Mouse (Mus musculus) heart, embryonic 13.5 days (tissue): Measurements from ENCODE around the gene Plekhm2. TPM values are rescaled to one million over a fixed set of nuclear protein-coding genes. Genes with fewer than 3 reads are reported as not detected.
A peak's percentile ranks its signal among the peaks of the same experiment; 100 is the strongest.

Experiments used
- ATAC-seq: fragments of 200-750 bp; cut with Nextera tagmentation; 2 replicates; pipeline ENCODE4 v1.8.0; 2017; ENCODE audit warnings: moderate TSS enrichment; ENCODE audit not compliant: insufficient number of reproducible peaks, low FRiP score, low TSS enrichment; ENCODE audit errors: extremely low read depth
- H3K27ac ChIP-seq: fragments of 300-500 bp; sonication (generic); replicated peaks from 2 replicates; pipeline ENCODE4 v1.5.1; 2015; ENCODE audit warnings: moderate library complexity, mild to moderate bottlenecking, inconsistent platforms
- H3K27me3 ChIP-seq: fragments of 300-500 bp; sonication (generic); replicated peaks from 2 replicates; pipeline ENCODE4 v1.6.1; 2015; ENCODE audit warnings: mild to moderate bottlenecking, inconsistent platforms
- H3K36me3 ChIP-seq: fragments of 300-500 bp; sonication (generic); 2 replicates; pipeline ENCODE4 v1.6.1; 2015; ENCODE audit warnings: mild to moderate bottlenecking, inconsistent platforms
- H3K4me1 ChIP-seq: fragments of 300-500 bp; sonication (generic); 2 replicates; pipeline ENCODE4 v1.6.1; 2015; ENCODE audit warnings: inconsistent platforms
- H3K4me2 ChIP-seq: fragments of 300-500 bp; sonication (generic); 2 replicates; pipeline ENCODE4 v1.6.1; 2015; ENCODE audit warnings: inconsistent platforms, mild to moderate bottlenecking, moderate library complexity
- H3K4me3 ChIP-seq: fragments of 300-500 bp; sonication (generic); 2 replicates; pipeline ENCODE4 v1.5.1; 2015; ENCODE audit warnings: moderate library complexity, mild to moderate bottlenecking, inconsistent platforms
- H3K9ac ChIP-seq: fragments of 300-500 bp; sonication (generic); 2 replicates; pipeline ENCODE4 v1.6.1; 2015; ENCODE audit warnings: inconsistent platforms, mild to moderate bottlenecking, moderate library complexity
- H3K9me3 ChIP-seq: fragments of 300-500 bp; sonication (generic); 2 replicates; pipeline ENCODE4 v1.6.1; 2016; ENCODE audit warnings: inconsistent platforms
- WGBS: fragments of 180-500 bp; shearing (Covaris S2); methylation state at CpG from one replicate; pipeline ENCODE4 v1.1.7; 2015; ENCODE audit warnings: mixed read lengths; 5-methylcytosine and 5-hydroxymethylcytosine counted together
- polyA plus RNA-seq: library from polyadenylated mRNA; unstranded; fragments of >200 nt; fragmentation: Nextera tagmentation; extraction: Ambion mirVana; gene quantifications from 2 replicates; pipeline ENCODE4 v1.2.1, GENCODE M21; 2015

Gene Plekhm2
- polyA plus RNA-seq, 1 experiment from 2014 or later = 4.9 TPM

- ATAC-seq = no peak
- 86% methylated on average over 11 of the region's 11 CpGs for WGBS
- Histone ChIP-seq H3K4me2 (no peak overlapping the region), H3K27ac (no peak overlapping the region), H3K9me3 (no peaks in the 10 kb centered on the region), H3K27me3 (no peaks in the 10 kb centered on the region), H3K9ac (no peak overlapping the region), H3K4me3 (no peak overlapping the region), H3K4me1 (peaks cover 15% of the 10 kb centered on the region), H3K36me3 (peaks cover 99% of the 10 kb centered on the region)
Observed at GRCm38 (mm10) chr4:141630021-141630420, 34.7 kb downstream of the Plekhm2 start.

- H3K4me2 ChIP-seq = no peak overlapping the region
- H3K4me3 ChIP-seq = no peak overlapping the region
- H3K27me3 ChIP-seq = no peaks in the 10 kb centered on the region
- H3K27ac ChIP-seq = no peak overlapping the region
- no peaks in the 10 kb centered on the region for H3K9me3 ChIP-seq
- ATAC-seq = no peak
- no peak overlapping the region; the same call in 1 of the 2 replicates for H3K9ac ChIP-seq
- peaks cover 18% of the 10 kb centered on the region for H3K4me1 ChIP-seq
- WGBS = 68% methylated on average over 14 of the region's 14 CpGs
- H3K36me3 ChIP-seq = peaks cover 97% of the 10 kb centered on the region
Observed at GRCm38 (mm10) chr4:141628661-141629060, 36.0 kb downstream of the Plekhm2 start.

- Histone ChIP-seq H3K4me1 (peaks cover 25% of the 10 kb centered on the region), H3K9me3 (no peaks in the 10 kb centered on the region), H3K27me3 (no peaks in the 10 kb centered on the region), H3K36me3 (peaks cover 86% of the 10 kb centered on the region), H3K9ac (no peak overlapping the region), H3K27ac (peak overlapping the region; percentile 32; the same call in 1 of the 2 replicates), H3K4me3 (no peak overlapping the region), H3K4me2 (no peak overlapping the region)
- whole genome bisulfite sequencing = 60% methylated on average over 5 of the region's 5 CpGs
- ATAC-seq = no peak
Observed at GRCm38 (mm10) chr4:141627502-141627901, 37.2 kb downstream of the Plekhm2 start.

GRCm38 (mm10) chr4:141625774-141626550 is 38.7 kb downstream of the Plekhm2 start:
- no peak for ATAC-seq
- H3K27me3 ChIP-seq = no peaks in the 10 kb centered on the region
- H3K9me3 ChIP-seq = no peaks in the 10 kb centered on the region
- no peak overlapping the region for H3K4me3 ChIP-seq
- peaks cover 25% of the 10 kb centered on the region for H3K4me1 ChIP-seq
- no peak overlapping the region for H3K4me2 ChIP-seq
- H3K27ac ChIP-seq = no peak overlapping the region
- 85% methylated on average over 16 of the region's 16 CpGs for WGBS
- H3K9ac ChIP-seq = no peak overlapping the region
- peaks cover 71% of the 10 kb centered on the region for H3K36me3 ChIP-seq

- no peak for ATAC-seq
- Histone ChIP-seq H3K9me3 (no peaks in the 10 kb centered on the region), H3K36me3 (peaks cover 63% of the 10 kb centered on the region)
Observed at GRCm38 (mm10) chr4:141624983-141625773, 39.5 kb downstream of the Plekhm2 start.

GRCm38 (mm10) chr4:141624134-141624533 is 40.6 kb downstream of the Plekhm2 start:
- WGBS = 86% methylated on average over 8 of the region's 8 CpGs
- ATAC-seq = no peak
- Histone ChIP-seq H3K9me3 (no peaks in the 10 kb centered on the region), H3K4me2 (no peak overlapping the region), H3K36me3 (peaks cover 53% of the 10 kb centered on the region), H3K4me1 (peaks cover 25% of the 10 kb centered on the region), H3K9ac (no peak overlapping the region), H3K27ac (peak overlapping the region; percentile 65), H3K27me3 (no peaks in the 10 kb centered on the region), H3K4me3 (no peak overlapping the region)

More at GRCm38 (mm10) chr4:141624983-141625773, 39.5 kb downstream of the Plekhm2 start:
- Histone ChIP-seq H3K9ac (no peak overlapping the region), H3K27ac (no peak overlapping the region), H3K4me3 (no peak overlapping the region), H3K4me2 (no peak overlapping the region), H3K27me3 (no peaks in the 10 kb centered on the region), H3K4me1 (peaks cover 25% of the 10 kb centered on the region)
- WGBS = 73% methylated on average over 19 of the region's 19 CpGs

GRCm38 (mm10) chr4:141623666-141624065 is 41.0 kb downstream of the Plekhm2 start, which contains the start of gene Slc25a34:
TSS of gene Slc25a34 (minus strand) at chr4:141623821.
- Histone ChIP-seq H3K9me3 (no peaks in the 10 kb centered on the region), H3K4me1 (peaks cover 29% of the 10 kb centered on the region), H3K27me3 (no peaks in the 10 kb centered on the region), H3K4me3 (no peak within 1 kb of the TSS), H3K27ac (peak within 1 kb of the TSS; percentile 65), H3K9ac (0 out of 2 replicates have a peak within 1 kb of the TSS, but pooled peaks have one; percentile 28), H3K36me3 (peaks cover 48% of the 10 kb centered on the region), H3K4me2 (no peak within 1 kb of the TSS)
- 7% methylated on average over 1 of the region's 1 CpGs for WGBS
- ATAC-seq = peak; percentile 33; the same call in 1 of the 2 replicates

GRCm38 (mm10) chr4:141623037-141623436 is 41.7 kb downstream of the Plekhm2 start:
- Histone ChIP-seq H3K9me3 (no peaks in the 10 kb centered on the region), H3K27ac (peak overlapping the region; percentile 65; the same call in 1 of the 2 replicates), H3K4me3 (no peak overlapping the region), H3K4me1 (peaks cover 30% of the 10 kb centered on the region), H3K4me2 (no peak overlapping the region), H3K36me3 (peaks cover 42% of the 10 kb centered on the region), H3K9ac (no peak overlapping the region), H3K27me3 (no peaks in the 10 kb centered on the region)
- ATAC-seq = no peak
- WGBS = 78% methylated on average over 11 of the region's 11 CpGs

- Histone ChIP-seq H3K27ac (no peak overlapping the region), H3K4me2 (no peak overlapping the region), H3K36me3 (peaks cover 37% of the 10 kb centered on the region), H3K4me1 (peaks cover 30% of the 10 kb centered on the region), H3K9ac (no peak overlapping the region), H3K27me3 (0 out of 2 replicates have a peak, but pooled peaks cover 3% of the 10 kb centered on the region), H3K4me3 (no peak overlapping the region), H3K9me3 (no peaks in the 10 kb centered on the region)
- WGBS = 75% methylated on average over 5 of the region's 5 CpGs
- no peak for ATAC-seq
Observed at GRCm38 (mm10) chr4:141622580-141622979, 42.1 kb downstream of the Plekhm2 start.

GRCm38 (mm10) chr4:141622091-141622490 is 42.6 kb downstream of the Plekhm2 start:
- 0 out of 2 replicates have a peak, but pooled peaks cover 3% of the 10 kb centered on the region for H3K27me3 ChIP-seq
- peaks cover 32% of the 10 kb centered on the region for H3K36me3 ChIP-seq
- no peaks in the 10 kb centered on the region for H3K9me3 ChIP-seq
- H3K9ac ChIP-seq = no peak overlapping the region
- H3K4me3 ChIP-seq = no peak overlapping the region
- H3K4me2 ChIP-seq = no peak overlapping the region
- no peak overlapping the region for H3K27ac ChIP-seq
- ATAC-seq = no peak
- peaks cover 32% of the 10 kb centered on the region for H3K4me1 ChIP-seq
- WGBS = 73% methylated on average over 8 of the region's 8 CpGs

GRCm38 (mm10) chr4:141621297-141621696 is 43.4 kb downstream of the Plekhm2 start:
- no peak overlapping the region for H3K9ac ChIP-seq
- ATAC-seq = no peak
- no peak overlapping the region for H3K4me2 ChIP-seq
- WGBS = 81% methylated on average over 8 of the region's 8 CpGs
- H3K4me3 ChIP-seq = no peak overlapping the region
- H3K27ac ChIP-seq = no peak overlapping the region
- no peaks in the 10 kb centered on the region for H3K9me3 ChIP-seq
- H3K36me3 ChIP-seq = peaks cover 24% of the 10 kb centered on the region
- peaks cover 32% of the 10 kb centered on the region for H3K4me1 ChIP-seq
- 0 out of 2 replicates have a peak, but pooled peaks cover 3% of the 10 kb centered on the region for H3K27me3 ChIP-seq
